Mouse (Mus musculus): ENCODE results near the gene Vangl2.
A peak's percentile ranks its signal among the peaks of the same experiment; 100 is the strongest.

Vangl2 gene

DNA sequence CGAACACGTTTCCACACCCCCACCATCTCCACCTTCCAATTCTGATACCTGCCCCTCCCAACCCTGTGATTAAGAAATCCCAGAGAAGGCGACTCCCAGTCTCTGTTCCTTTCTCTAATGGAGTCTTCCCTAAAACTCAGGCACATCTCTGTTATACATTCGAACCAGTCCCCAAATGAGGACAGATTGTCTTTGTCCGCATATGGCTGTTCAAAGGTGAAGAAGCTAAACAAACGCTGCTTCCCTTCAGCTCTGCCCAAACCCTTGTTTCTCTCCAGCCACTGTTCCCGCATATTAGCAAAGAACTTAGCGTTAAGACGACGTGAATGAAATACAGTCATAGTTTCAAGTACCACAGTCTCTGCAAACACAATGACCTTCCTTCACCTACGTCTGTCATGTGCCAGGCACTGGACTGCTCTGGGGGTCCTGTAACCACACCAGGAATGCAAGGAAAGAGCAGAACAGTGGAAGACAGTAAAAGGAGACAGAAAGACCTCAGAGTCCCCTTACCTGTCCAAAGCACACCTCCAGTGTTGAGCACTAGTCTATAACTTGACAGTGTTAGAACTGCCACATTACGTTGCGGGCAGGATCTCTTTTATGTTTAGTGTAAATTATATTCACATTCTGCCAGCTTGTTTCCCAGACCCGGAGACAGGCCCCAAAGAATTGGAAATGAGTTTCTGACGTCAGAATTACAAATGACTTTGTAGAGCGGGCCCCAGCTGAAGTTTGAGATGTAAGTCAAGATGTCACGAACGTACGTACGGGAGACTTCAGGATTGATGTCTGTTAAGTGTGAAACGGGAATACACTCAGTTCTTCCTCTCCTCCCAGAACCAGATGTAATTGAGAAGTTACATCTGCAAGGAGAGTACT is at the start of gene Vangl2:
Vangl2 (minus strand) TSS at position 51 of the 882 bp plus-strand sequence.
- no peak for DNase-seq (ENCODE audit: low read depth)

DNA sequence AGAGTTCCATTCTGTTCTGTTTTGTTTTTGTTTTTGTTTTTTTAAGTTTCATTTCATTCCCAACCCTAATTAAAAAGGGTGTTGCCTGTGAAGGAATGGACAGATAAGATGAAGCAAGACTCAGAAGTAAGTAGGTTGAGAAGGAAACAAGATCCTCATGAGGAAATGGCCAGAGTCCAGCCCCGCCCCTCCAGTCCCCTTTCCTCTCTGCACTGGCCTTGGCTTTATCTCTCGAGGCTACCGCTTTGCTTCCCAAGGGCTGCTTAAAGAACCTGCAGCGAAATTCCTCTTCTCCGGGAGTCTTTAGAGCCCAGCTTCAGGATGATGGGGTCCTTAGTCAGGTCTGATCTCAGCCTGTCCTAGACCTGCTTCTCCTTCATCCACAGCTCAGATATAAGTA is 49.7 kb upstream of the Vangl2 start:
- no peak for DNase-seq (ENCODE audit: low read depth)

DNA sequence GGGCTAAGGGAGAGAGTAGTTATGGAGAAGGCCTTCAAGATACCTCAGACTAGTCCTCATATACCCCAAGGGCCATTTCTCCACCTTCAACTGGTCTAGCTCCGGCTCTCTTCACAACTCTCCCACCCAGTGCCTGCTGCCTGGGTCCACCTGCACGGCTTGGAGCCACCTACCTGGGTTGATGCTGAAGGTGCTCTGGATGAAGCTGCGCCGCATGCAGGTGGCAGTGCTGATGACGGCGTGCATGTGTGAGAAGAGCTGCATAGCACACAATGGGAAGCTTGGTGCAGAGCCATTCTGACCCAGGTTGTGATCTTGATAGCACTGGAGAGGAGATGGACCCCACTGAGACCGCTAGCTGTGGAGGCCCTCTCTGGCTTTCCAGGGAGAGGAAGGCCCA is 44.4 kb upstream of the Vangl2 start:
- DNase-seq (ENCODE audit: low read depth) = no peak

DNA sequence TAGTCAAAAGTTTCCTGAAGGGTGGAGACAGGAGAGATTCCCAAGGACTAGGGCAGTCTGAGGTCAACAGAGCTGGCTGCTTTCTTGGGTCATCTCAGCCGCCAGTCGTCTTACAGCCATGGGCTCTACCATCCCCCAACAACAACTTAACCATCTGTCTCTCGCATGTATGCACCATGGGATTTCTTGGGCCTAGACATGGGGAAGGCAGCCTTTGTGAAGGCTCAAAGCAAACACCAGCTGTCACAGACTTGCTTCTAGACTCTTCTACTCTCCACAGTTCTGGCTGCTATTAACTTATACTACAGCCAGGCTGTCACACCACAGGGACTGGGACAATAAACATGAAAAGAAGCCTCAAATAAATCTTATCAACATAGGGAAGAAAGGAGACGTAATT is 43.3 kb upstream of the Vangl2 start:
- no peak for DNase-seq (ENCODE audit: low read depth)

DNA sequence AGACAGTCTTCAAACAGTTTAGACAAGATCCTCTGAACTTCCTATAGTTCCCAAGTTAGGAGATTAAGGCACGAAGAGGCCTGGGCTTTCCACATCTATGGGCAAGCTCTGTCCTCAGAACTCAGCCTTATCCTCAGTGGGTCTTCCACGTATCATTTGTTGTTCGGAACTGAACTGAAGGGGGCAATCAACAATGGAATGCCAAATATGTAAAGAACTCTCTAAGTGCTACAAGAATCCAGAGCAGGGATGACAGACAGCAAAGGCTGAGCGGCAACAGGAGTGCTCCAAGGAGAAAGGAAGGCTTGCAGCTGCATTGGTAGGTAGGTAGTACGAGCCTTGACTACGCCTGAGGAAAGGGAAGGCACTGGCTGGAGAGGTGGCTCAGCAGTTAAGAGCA is 42.0 kb upstream of the Vangl2 start:
- no peak for DNase-seq (ENCODE audit: low read depth)

DNA sequence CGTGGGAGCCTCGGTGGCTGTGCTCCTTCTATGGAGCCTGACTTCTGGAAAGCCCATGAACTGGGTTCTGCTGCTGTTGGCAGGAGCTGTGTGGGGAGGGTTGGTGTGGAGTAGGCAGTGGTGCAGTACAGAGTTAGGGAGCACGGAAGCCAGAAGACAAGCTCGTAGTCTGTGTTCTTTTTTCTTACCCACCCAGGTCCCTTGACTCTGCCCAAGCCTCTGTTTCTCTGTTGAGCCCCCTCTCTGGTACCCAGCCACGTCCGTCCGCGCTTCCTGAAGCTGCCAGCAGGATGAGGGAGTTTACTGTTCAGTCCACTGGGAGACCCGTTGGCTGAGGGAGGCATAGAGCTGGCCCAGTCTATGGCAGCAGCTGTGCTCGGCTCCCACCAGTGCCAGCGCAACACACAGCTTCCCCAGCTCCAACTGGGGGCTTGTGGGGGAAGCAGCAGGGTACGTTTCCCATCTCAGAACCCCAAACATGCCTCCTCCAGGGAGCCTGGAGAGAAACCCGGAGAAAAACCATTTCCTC is 36.4 kb upstream of the Vangl2 start:
- DNase-seq (ENCODE audit: low read depth) = no peak

DNA sequence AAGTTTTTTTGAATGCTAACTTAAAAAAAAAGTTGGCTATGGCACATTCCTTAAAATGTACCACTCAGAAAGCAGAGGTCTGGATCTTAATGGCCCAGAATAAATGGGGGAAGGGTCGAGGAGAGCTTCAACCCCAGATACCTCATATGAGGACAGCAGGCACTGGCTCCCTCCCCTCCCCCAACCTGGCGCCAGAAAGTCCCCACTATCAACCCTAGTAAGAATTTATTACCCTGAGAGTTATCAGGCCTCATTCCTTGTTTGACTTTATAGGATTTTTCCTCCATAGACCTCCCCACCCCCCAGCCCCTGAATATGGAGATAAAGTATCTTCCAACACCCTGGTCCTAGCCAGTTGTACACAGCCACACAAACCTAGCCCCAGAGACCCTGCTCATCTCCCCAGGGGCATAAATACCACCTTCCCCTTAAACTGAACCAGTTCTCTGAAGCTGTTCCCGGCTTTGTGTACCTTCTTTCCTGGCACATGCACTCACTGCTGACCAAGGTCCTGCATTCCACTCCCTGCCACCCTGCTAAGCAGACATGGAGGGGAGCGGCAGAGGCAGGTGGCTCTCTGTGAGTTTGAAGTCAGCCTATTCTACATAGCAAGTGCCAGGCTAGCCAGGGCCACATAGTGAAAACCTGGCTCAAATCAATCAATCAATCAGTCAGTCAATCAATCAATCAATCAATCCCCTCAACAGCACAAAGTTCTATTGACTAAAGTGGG is 35.2 kb upstream of the Vangl2 start:
- no peak for DNase-seq (ENCODE audit: low read depth)

DNA sequence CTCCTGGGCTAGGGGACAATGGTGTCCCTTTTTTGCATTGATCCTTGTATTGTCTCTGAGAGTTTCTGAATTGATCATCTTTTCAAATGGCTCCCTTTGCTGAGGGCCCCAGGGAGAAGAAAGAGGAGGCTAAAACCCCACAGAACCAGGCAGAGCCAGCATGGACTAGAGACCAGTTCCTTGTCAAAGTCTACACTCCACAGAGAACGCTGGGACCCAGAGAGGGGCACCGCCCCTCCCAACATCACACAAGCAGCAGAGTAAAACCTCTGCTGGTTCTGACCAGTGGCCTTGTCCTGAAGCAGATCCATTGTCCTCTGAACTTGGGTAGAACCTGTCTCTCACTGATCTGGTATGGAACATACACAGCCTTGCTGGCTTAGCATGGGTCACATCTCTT is 33.9 kb upstream of the Vangl2 start:
- no peak for DNase-seq (ENCODE audit: low read depth)

DNA sequence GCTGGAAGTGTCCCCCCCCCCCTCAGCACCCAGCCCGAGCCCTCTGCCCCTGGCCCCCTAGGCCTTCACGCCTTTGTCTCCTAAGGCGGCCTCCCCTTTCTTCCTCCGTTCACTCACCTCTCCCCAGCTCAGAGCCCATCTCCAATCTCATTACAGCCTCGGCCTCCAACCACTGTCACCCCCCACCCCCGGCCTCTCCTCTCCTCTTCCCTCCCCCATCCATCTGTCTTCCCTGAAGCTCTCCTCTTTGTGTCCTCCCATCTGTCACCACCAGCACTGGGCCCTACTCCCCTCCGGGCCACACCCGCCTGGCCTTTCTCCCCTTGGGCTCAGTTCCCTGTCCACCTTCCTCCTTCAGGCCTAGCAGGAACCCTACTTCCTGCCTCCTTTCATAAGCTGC is 33.0 kb upstream of the Vangl2 start:
- DNase-seq (ENCODE audit: low read depth) = no peak

DNA sequence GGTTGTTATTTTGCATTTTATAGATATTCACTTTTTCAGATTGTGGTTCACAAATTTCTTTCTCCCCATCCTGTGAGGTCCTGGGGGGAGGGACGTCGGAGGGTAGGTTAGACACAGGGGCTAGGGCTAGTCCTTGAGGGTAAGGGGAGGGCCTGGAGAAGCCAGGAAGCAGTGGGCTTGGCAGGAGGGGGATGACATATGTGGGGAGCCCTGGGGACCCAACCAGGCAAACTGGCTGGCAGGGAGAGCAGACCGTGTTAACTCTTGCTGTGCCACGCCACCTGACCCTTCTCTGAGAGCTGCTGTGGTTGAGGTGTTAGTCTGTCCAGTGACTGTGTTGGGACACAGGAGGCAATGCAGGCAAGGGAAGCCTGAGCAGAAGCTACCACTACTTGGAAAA is 32.4 kb upstream of the Vangl2 start:
- no peak for DNase-seq (ENCODE audit: low read depth)

DNA sequence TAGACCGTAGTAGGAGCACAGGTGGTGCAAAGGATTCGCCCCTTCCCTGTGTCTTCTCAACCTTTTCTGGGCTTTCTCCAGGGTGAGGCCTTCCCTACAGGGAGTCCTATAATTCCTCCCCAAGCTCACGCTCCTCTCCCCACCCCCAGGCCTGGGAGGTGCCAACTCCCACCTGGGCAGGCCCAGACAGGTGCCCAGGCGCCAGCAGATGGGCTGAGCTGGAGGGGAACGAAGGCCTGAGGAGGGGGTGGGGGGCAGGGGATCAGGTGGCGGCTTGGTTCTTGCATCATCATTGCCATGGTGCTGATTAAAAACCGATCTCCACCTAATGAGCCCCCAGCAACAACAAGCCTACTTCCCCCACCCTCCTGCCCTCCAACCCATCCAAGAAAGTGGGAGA is 30.6 kb upstream of the Vangl2 start:
- DNase-seq (ENCODE audit: low read depth) = no peak

DNA sequence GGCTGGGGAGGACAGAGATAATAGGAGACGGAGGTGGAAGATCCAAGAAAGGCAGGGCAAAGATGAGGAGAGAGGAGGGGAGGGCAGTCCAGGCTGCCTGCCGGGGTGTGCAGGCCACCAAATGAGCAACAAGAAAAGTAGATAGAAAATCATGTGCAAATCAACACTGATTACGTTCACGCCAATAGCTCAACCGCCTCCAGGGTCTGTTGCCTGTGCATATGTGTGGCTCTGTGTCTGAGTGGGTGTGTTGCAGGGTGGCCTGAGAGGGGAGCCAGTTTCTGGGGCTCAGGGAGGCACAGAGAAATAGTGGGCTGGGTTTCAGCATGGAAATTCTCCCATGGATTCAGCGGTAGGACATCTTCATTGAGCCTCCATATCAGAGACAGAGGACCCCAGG is 30.1 kb upstream of the Vangl2 start:
- no peak for DNase-seq (ENCODE audit: low read depth)

DNA sequence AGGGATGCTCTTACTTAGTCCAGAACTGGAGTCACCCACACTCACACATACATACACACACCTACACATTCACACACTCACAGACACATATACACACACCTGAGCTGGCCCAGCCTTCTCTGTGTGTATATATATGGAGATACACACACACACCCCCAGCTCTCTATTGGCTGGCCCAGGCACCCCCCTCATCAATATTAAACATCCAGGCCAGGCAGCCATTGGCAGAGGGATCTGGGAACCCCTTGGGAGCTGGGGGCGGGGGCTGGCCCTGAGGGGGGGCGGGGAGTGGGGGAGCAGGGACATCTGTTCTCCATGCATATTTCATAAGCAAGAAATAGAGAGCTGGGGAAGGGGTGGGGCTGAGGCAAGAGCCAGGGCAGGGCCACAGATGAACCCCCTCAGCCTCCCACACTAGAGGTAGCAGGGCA is 29.3 kb upstream of the Vangl2 start, which contains the start of gene Nhlh1:
Nhlh1 (minus strand) TSS at position 83 of the 431 bp plus-strand sequence.
- no peak for DNase-seq (ENCODE audit: low read depth)

DNA sequence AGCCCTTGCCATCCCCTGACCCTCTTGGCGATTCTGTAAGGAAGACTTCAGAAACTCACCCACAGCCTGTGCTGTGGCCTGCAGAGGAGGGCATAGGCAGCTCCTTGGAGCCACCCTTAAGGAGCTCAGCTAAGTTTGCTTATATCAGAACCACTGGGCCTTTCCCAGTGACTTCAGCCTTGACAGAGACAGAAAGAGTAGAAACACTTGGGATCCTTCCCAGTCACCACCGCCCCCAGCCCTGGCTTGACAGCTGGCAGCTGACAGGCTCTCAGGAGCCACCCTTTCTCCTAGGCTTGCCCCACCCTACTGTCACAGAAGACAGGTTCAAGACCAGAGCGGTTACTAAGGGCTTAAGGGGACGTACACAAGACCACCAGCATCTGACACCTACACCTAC is 28.0 kb upstream of the Vangl2 start:
- no peak for DNase-seq (ENCODE audit: low read depth)

DNA sequence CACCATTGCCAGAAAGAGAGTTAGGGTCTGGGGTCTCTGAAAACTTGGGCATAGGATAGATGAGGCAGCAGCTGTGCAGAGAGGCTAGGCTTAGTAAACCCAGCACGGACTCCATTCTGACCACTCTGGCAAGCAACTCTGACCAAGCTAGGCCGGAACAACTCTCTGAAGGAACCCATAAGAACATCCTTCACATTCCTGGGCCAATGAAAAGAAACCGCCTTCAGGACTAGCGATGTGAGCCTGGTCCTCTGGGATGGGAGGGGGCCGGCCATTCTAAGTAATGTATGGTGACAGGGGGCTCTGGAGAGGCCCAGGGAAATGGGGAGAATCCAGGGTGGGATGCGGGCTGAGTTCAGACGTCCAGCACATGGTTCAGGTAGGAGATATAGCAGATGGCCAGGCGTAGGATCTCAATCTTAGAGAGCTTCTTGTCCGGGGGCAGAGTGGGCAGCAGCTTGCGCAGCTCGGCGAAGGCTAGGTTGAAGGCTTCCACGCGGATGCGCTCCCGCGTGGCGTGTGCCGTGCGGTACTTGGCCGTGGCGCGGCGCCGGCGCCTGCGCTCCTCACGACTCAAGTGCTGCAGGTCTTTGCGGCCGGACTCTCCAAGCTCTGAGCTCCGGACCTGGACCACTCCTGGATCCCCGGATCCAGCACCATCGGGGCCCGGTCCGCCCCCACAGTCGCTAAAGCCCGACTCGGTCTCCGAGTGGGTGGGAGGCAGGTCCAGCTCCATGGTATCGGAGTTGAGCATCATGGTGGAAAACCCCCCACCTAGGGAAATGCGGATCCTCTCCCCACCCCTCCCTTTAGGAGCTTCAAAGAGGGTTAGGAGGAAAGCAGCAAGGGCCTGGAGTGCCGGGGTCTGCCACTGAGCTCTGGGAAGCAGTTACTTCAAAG is 25.5 kb upstream of the Vangl2 start:
- no peak for DNase-seq (ENCODE audit: low read depth)

DNA sequence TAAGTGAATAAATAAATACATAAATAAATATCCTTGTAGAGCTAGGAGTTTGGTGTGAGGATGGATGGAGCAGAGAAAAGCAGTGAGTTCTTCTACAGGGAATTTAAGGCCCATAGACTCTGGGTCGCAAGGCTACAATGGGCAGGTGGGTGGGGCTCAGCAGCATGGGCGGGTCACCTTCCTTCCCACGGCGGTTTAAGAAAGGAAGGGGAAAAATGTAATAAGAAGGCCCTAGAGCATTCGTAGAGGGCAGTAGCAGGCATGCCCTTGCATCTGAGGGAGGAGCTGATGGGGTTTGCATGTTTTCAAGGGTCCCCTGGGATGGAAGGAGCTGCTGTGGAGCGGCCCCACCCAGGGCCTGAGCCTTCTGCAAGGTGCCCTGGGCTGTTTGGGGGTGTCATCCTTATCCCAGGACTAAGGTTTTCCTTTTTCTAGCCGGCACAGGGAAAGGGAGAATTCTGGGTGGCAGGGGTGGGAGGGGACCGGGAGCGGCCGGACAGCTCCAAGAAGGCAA is 24.6 kb upstream of the Vangl2 start:
- DNase-seq (ENCODE audit: low read depth) = no peak

DNA sequence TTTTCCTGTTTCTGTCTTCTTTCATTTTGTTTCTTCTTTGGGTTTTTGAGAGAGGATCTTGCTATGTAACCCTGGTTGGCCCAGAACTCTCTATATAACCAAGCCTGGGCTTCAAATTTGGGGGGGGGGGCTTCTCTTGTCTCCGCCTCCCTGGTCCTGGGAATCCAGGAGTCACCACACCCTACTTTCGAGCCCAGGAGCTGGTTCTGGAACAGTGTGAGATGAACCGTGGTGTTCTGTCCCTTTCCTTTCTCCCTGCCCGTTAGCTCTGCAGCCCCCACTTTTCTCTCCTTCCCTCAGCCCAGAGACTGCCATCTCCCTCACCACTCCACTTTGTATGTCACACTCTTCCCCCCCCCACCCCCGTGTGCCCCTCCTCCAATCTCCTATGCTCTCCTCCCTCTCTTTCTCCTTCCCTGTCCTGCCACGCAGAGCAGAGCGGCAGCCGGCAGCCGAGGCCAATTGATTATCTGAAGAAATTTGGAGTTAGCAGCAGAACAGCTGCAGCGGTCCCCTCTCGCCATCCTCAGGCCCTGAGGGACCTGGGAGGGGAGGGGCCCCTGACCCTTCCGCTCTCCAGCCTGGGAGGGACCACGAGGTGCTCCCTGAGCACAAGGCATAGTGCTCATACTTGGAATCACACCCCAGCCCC is 21.0 kb upstream of the Vangl2 start:
- no peak for DNase-seq (ENCODE audit: low read depth)

DNA sequence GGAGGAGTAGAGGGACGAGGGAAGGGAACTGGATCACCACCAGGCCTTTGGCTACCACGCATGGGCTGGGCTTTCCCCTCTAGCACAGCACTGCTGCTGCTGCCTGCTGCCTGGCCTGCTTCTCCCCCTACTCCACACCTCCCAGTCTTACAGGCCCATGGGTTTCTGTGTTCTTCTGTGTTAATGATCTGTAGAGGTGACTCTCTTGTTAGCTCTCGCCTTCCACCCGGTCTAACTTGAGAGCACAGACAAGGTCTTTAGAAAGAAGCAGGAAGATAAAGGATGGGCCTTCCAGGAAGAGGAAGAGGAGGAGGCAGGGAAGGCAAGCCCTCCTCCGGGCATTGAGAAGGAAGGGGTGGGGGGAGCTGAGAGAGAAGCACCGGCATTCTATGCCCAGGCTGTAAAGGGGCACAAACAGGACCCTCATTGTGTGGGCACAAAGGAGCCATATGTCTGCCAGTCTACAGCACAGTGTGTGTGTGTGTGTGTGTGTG is 20.0 kb upstream of the Vangl2 start:
- DNase-seq (ENCODE audit: low read depth) = no peak

DNA sequence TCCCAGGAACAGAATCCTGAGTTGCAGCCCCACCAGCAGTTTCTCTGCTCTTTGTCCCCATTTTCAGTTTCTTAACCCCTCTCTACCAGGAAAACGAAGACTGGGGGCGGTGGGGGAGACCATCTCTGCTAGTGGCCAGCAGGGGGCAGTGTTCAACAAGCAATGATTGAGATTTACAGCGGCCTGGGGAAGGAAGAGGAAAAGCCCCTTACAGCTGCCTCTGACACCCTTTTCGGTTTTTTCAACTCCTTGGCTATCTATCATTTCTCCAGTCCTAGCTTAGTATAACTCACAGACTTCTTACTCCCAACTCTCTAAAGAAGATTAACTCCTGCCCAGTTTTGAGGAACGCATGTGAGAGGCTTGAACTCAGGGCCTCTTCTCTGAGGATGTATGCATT is 18.7 kb upstream of the Vangl2 start:
- peak; percentile 61 for DNase-seq (ENCODE audit: low read depth)

DNA sequence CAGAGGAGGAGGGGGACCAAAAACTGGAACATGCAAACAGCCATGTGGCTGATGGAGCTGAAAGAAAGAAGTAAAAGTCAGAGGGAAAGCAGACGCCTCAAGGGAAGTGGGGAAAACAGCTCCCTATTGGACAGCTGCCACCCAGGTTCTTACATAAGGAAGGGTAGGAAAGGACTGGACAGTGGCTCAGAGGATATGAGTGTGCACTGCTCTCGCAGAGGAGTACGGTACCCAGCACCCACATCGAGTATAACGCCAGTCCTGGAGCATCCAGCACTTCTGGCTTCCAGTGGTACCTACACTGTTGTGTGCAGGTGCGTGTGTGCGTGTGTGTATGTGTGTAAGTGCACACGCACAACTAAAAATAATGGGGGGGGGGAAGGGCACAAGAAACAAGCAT is 18.2 kb upstream of the Vangl2 start:
- DNase-seq (ENCODE audit: low read depth) = no peak

DNA sequence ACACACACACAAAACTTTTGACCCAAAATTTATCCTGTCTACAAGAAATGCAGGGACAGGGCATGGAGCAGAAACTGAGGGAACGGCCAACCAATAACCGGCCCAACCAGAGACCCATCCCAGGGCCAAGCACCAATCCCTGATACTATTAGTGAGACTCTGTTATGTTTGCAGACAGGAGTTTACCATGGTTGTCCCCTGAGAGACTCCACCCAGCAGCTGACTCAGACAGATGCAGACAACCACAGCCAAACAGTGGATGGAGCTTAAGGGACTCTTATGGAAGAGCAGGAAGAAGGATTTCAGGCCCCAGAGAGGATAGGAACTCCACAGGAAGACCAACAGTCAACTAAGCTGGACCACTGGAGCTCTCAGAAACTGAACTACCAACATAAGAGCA is 1.7 kb upstream of the Vangl2 start:
- no peak for DNase-seq (ENCODE audit: low read depth)
